Comparison of ENCODE assay signal across 12 mouse cellular contexts in the genomic region with DNA sequence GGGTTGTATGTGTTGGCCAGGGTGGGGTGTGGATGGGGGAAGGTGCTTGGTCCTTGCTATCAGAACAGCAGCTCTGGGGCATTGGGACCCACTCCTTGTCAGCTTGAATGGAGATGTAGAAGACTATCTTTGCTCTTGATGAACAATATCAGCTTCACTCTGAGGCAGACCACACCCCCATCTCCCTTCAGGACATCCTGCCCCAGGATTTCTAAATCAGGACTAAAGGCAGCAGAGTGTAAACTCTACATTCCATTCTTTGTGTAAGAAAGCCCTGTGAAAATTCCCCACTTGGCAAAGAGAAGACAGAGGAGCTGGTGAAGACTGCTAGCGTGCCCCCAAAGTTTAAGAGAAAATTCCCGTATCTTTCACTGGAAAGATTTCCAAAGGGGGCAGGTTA. TPM values are rescaled to one million over a fixed set of nuclear protein-coding genes. Genes with fewer than 3 reads are reported as not detected.
DNase-seq lines count a peak whose midpoint lies in the region; ATAC-seq and TF ChIP-seq lines count a peak whose summit lies in the region.
"Had no signal": no experiment of that assay in that cellular context is flagged by ENCODE, and none has a peak within 500 bp of the region (broad histone marks: within the 10 kb centered on the region; RNA-seq: fewer than 3 reads in every experiment).

No protein-coding gene starts in this region.

- H3K9me3 ChIP-seq in intestine, embryonic 14.5 days (ENCODE audit: control insufficient read depth, low read length), result no peaks in the 10 kb centered on the region
- H3K9me3 ChIP-seq in intestine, postnatal 0 days (ENCODE audit: control insufficient read depth), result no peaks in the 10 kb centered on the region
- H3K9me3 ChIP-seq in heart, embryonic 16.5 days (replicated peaks; ENCODE audit: control insufficient read depth, low read length), result no peaks in the 10 kb centered on the region
- H3K9me3 ChIP-seq: hindbrain, embryonic 13.5 days had no signal

- no peaks in the 10 kb centered on the region for H3K27me3 ChIP-seq in intestine, embryonic 14.5 days (replicated peaks; ENCODE audit: control insufficient read depth, insufficient read depth, low read length)
- H3K27me3 ChIP-seq in intestine, postnatal 0 days (replicated peaks; ENCODE audit: control insufficient read depth, insufficient read depth, low read length), result no peaks in the 10 kb centered on the region
- no peaks in the 10 kb centered on the region for H3K27me3 ChIP-seq in heart, embryonic 16.5 days (ENCODE audit: control insufficient read depth, insufficient read depth, low read length)
- H3K27me3 ChIP-seq: CH12.LX; hindbrain, embryonic 13.5 days had no signal

- WGBS in intestine, embryonic 14.5 days, result 46% methylated on average over 2 of the region's 2 CpGs
- 59% methylated on average over 2 of the region's 2 CpGs for WGBS in intestine, postnatal 0 days
- WGBS in heart, embryonic 16.5 days, result 49% methylated on average over 2 of the region's 2 CpGs

- peaks cover 32% of the 10 kb centered on the region for H3K4me1 ChIP-seq in intestine, embryonic 14.5 days (replicated peaks; ENCODE audit: control insufficient read depth, insufficient read depth, low read length)
- H3K4me1 ChIP-seq in intestine, postnatal 0 days (replicated peaks; ENCODE audit: control insufficient read depth, insufficient read depth, low read length), result peaks cover 18% of the 10 kb centered on the region
- peaks cover 31% of the 10 kb centered on the region for H3K4me1 ChIP-seq in brown adipose tissue, adult 24 weeks (ENCODE audit: control insufficient read depth, insufficient read depth, insufficient read length, low read length)
- H3K4me1 ChIP-seq in heart, embryonic 16.5 days (ENCODE audit: control insufficient read depth, insufficient read depth, low read length), result peaks cover 13% of the 10 kb centered on the region

- intact Hi-C loops in left cerebral cortex, postnatal 36 days (cut with DNase I), result no loop called here

- TF ChIP-seq CTCF in intestine, postnatal 0 days (IDR thresholded peaks at IDR 0.05; ENCODE audit: low read depth), result no peak

- DNase-seq in intestine, embryonic 14.5 days (ENCODE audit: low spot score), result no peak
- DNase-seq in lung, postnatal 14 days, result peak; percentile 17
- no peak for DNase-seq in right cerebral cortex, postnatal 25 days
- no peak for DNase-seq in left cerebral cortex, postnatal 36 days (ENCODE audit: low spot score in 2 of 2)
- DNase-seq: adrenal gland, postnatal 25 days had no signal

- H3K27ac ChIP-seq in intestine, embryonic 14.5 days (ENCODE audit: low read depth), result peak overlapping the region; percentile 23; the same call in 1 of the 2 replicates
- no peak overlapping the region for H3K27ac ChIP-seq in intestine, postnatal 0 days (ENCODE audit: low read depth, low read length)
- peak overlapping the region; percentile 82 for H3K27ac ChIP-seq in brown adipose tissue, adult 24 weeks (replicated peaks; ENCODE audit: low read depth, low read length)
- H3K27ac ChIP-seq in heart, embryonic 16.5 days (ENCODE audit: low read length), result peak overlapping the region; percentile 72
- H3K27ac ChIP-seq: hindbrain, embryonic 13.5 days had no signal

- no peak overlapping the region for H3K4me2 ChIP-seq in intestine, embryonic 14.5 days (ENCODE audit: low read length)
- H3K4me2 ChIP-seq in intestine, postnatal 0 days (replicated peaks; ENCODE audit: low read depth), result no peak overlapping the region
- H3K4me2 ChIP-seq in heart, embryonic 16.5 days (ENCODE audit: low read depth, low read length), result no peak overlapping the region
- H3K4me2 ChIP-seq: hindbrain, embryonic 13.5 days had no signal

- H3K9ac ChIP-seq in intestine, embryonic 14.5 days (ENCODE audit: low read length), result no peak overlapping the region
- H3K9ac ChIP-seq in intestine, postnatal 0 days (ENCODE audit: low read depth, low read length), result no peak overlapping the region
- H3K9ac ChIP-seq in heart, embryonic 16.5 days (ENCODE audit: low read length), result no peak overlapping the region
- H3K9ac ChIP-seq: hindbrain, embryonic 13.5 days had no signal

- no peaks in the 10 kb centered on the region for H3K36me3 ChIP-seq in intestine, embryonic 14.5 days (ENCODE audit: control insufficient read depth, insufficient read depth, low read length)
- no peaks in the 10 kb centered on the region for H3K36me3 ChIP-seq in intestine, postnatal 0 days (ENCODE audit: control insufficient read depth, insufficient read depth)
- H3K36me3 ChIP-seq in heart, embryonic 16.5 days (ENCODE audit: control insufficient read depth, insufficient read depth), result no peaks in the 10 kb centered on the region
- H3K36me3 ChIP-seq: hindbrain, embryonic 13.5 days had no signal

- H3K4me3 ChIP-seq in intestine, embryonic 14.5 days (ENCODE audit: low read depth, low read length), result no peak overlapping the region
- no peak overlapping the region for H3K4me3 ChIP-seq in intestine, postnatal 0 days (ENCODE audit: low read depth, low read length)
- H3K4me3 ChIP-seq in brown adipose tissue, adult 24 weeks (ENCODE audit: insufficient read depth, low read depth, low read length), result no peak overlapping the region
- no peak overlapping the region for H3K4me3 ChIP-seq in heart, embryonic 16.5 days (ENCODE audit: low read length)
- H3K4me3 ChIP-seq: erythroblast, embryonic 14.5 days; hindbrain, embryonic 13.5 days had no signal

- no peak for ATAC-seq in intestine, embryonic 14.5 days (replicated peaks; ENCODE audit: low FRiP score, low TSS enrichment, low read depth)
- no peak for ATAC-seq in intestine, postnatal 0 days
- ATAC-seq in heart, embryonic 16.5 days (replicated peaks; ENCODE audit: extremely low read depth, insufficient read depth, low FRiP score), result peak; percentile 60; the same call in 1 of the 2 replicates
- ATAC-seq: midbrain, embryonic 16.5 days had no signal

RNA-seq across cellular contexts. Expression of a gene that starts 18.6 kb away (rescaled TPM):
- 35.5 and 41.1 TPM in 2 replicates for polyA plus RNA-seq in intestine, embryonic 14.5 days (2014; fragmentation: Nextera tagmentation; extraction: Ambion mirVana)
- polyA plus RNA-seq in intestine, postnatal 0 days (2015; fragmentation: Nextera tagmentation; extraction: Ambion mirVana), result 36.5 and 38.5 TPM in 2 replicates
- 265 and 375 TPM in 2 replicates for polyA plus RNA-seq in brown adipose tissue, adult 24 weeks (2012; ENCODE audit: insufficient read depth, insufficient read length, missing spikeins)
- polyA plus RNA-seq in heart, embryonic 16.5 days (2015; fragmentation: Nextera tagmentation; extraction: Ambion mirVana), result 77.0 and 80.2 TPM in 2 replicates
- 100 to 1,000 TPM; 215 to 239 TPM for total RNA-seq in left cerebral cortex, postnatal 36 days (2021)

RNA-seq across cellular contexts. Expression of a gene that starts 43.2 kb away (rescaled TPM):
- polyA plus RNA-seq in intestine, embryonic 14.5 days (2014; fragmentation: Nextera tagmentation; extraction: Ambion mirVana), result 13.2 and 13.3 TPM in 2 replicates
- 23.9 and 25.4 TPM in 2 replicates for polyA plus RNA-seq in intestine, postnatal 0 days (2015; fragmentation: Nextera tagmentation; extraction: Ambion mirVana)
- polyA plus RNA-seq in brown adipose tissue, adult 24 weeks (2012; ENCODE audit: insufficient read depth, insufficient read length, missing spikeins), result 35.7 and 36.5 TPM in 2 replicates
- polyA plus RNA-seq in heart, embryonic 16.5 days (2015; fragmentation: Nextera tagmentation; extraction: Ambion mirVana), result 53.0 TPM in 2 replicates
- 1 to 10 TPM; 3.6 to 4.4 TPM for total RNA-seq in left cerebral cortex, postnatal 36 days (2021)
